Mouse (Mus musculus): ENCODE data around the gene Sgta. TPM values are rescaled to one million over a fixed set of nuclear protein-coding genes. Genes with fewer than 3 reads are reported as not detected.

The Sgta gene
- polyA plus RNA-seq (2012; ENCODE audit: insufficient read depth, insufficient read length, missing spikeins): 130 and 139 TPM in 2 replicates

GRCm38 (mm10) chr10:81059603-81060543 lies at the start of gene Sgta:
TSS of gene Sgta (minus strand) at chr10:81060181.
- H3K4me1 ChIP-seq (ENCODE audit: control insufficient read depth, insufficient read depth, insufficient read length, low read length): peaks cover 30% of the 10 kb centered on the region
- peak within 1 kb of the TSS; percentile 95 for H3K27ac ChIP-seq (replicated peaks; ENCODE audit: low read depth, low read length)

GRCm38 (mm10) chr10:81106113-81106721 lies 46.2 kb upstream of the Sgta start:
- peaks cover 12% of the 10 kb centered on the region for H3K4me1 ChIP-seq (ENCODE audit: control insufficient read depth, insufficient read depth, insufficient read length, low read length)
- H3K27ac ChIP-seq (replicated peaks; ENCODE audit: low read depth, low read length): peak overlapping the region; percentile 84
- H3K4me3 ChIP-seq (ENCODE audit: insufficient read depth, low read depth, low read length): peak overlapping the region; percentile 96

More at GRCm38 (mm10) chr10:81059603-81060543, at the start of gene Sgta:
- peak within 1 kb of the TSS; percentile 73 for H3K4me3 ChIP-seq (ENCODE audit: insufficient read depth, low read depth, low read length)

GRCm38 (mm10) chr10:81105565-81106112 lies 45.7 kb upstream of the Sgta start, which contains the start of gene Map2k2:
TSS of gene Map2k2 (plus strand) at chr10:81105915.
- Histone ChIP-seq H3K4me3 (ENCODE audit: insufficient read depth, low read depth, low read length) (peak within 1 kb of the TSS; percentile 96), H3K27ac (replicated peaks; ENCODE audit: low read depth, low read length) (peak within 1 kb of the TSS; percentile 93), H3K4me1 (ENCODE audit: control insufficient read depth, insufficient read depth, insufficient read length, low read length) (peaks cover 12% of the 10 kb centered on the region)

- H3K27ac ChIP-seq (replicated peaks; ENCODE audit: low read depth, low read length): no peak overlapping the region
- H3K4me1 ChIP-seq (ENCODE audit: control insufficient read depth, insufficient read depth, insufficient read length, low read length): no peaks in the 10 kb centered on the region
- no peak overlapping the region for H3K4me3 ChIP-seq (ENCODE audit: insufficient read depth, low read depth, low read length)
Observed at GRCm38 (mm10) chr10:81094931-81095678, 35.1 kb upstream of the Sgta start.

DNA sequence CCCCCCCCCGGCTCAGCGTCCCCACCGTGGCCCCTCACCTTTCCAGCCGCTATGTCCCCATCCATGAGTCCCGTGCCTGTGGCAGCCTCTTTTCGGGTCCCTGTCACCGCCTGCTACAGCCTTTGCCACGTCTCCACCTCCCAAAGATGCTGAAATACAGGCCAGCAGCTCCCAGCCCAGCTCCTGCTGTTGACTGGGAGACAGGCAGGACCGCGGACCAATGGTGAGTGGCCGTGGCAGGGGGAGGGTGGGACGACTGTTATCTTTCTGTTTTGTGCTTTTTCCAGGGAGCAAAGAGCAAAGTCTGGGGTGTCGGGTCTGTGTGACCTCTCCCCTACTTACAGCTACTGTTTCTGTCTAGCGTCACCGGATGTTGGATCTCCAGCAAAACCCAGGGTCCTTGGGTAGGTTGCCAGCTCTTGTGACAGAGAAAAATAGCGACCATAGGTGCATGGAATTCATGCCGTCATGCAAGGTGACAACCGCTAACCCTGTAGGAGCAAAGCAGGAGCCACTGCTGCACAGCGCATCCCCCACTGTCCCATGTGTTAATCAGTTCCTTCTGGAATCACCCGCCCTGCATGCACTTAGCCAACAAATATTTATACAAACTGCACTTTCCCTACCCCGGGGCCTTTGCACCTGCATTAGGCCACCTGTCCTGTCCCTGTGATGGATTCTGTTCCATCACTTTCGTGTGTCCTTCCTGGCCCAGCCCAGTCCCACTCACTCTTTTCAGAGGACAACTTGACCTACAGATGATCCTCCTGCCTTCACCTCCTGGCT lies 32.7 kb upstream of the Sgta start:
- no peak overlapping the region for H3K4me3 ChIP-seq (ENCODE audit: insufficient read depth, low read depth, low read length)
- H3K27ac ChIP-seq (replicated peaks; ENCODE audit: low read depth, low read length): no peak overlapping the region
- H3K4me1 ChIP-seq (ENCODE audit: control insufficient read depth, insufficient read depth, insufficient read length, low read length): no peaks in the 10 kb centered on the region

- no peak overlapping the region for H3K27ac ChIP-seq (replicated peaks; ENCODE audit: low read depth, low read length)
- H3K4me1 ChIP-seq (ENCODE audit: control insufficient read depth, insufficient read depth, insufficient read length, low read length): no peaks in the 10 kb centered on the region
- H3K4me3 ChIP-seq (ENCODE audit: insufficient read depth, low read depth, low read length): no peak overlapping the region
Observed at GRCm38 (mm10) chr10:81090621-81091020, 30.6 kb upstream of the Sgta start.

- H3K27ac ChIP-seq (replicated peaks; ENCODE audit: low read depth, low read length): no peak overlapping the region
Observed at GRCm38 (mm10) chr10:81089216-81089615, 29.2 kb upstream of the Sgta start.

DNA sequence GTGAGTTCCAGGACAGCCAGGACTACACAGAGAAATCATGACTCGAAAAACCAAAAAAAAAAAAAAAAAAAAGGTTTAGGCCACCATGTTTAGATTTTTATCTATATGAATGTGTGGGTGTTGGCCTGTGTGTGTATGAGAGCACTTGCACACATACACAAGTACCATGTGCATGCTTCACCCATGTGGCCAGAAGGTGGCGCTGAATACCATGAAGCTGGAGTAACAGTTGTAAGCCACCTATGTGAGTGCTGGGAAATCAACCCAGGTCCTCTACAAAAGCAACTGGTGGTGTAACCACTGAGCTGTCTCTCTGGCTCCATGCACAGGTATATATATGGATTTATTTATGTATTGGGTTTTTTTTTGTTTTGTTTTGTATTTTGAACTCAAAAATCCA lies 27.0 kb upstream of the Sgta start:
- H3K4me3 ChIP-seq (ENCODE audit: insufficient read depth, low read depth, low read length): no peak overlapping the region
- H3K4me1 ChIP-seq (ENCODE audit: control insufficient read depth, insufficient read depth, insufficient read length, low read length): no peaks in the 10 kb centered on the region
- H3K27ac ChIP-seq (replicated peaks; ENCODE audit: low read depth, low read length): no peak overlapping the region

More at GRCm38 (mm10) chr10:81089216-81089615, 29.2 kb upstream of the Sgta start:
- Histone ChIP-seq H3K4me3 (ENCODE audit: insufficient read depth, low read depth, low read length) (no peak overlapping the region), H3K4me1 (ENCODE audit: control insufficient read depth, insufficient read depth, insufficient read length, low read length) (no peaks in the 10 kb centered on the region)

DNA sequence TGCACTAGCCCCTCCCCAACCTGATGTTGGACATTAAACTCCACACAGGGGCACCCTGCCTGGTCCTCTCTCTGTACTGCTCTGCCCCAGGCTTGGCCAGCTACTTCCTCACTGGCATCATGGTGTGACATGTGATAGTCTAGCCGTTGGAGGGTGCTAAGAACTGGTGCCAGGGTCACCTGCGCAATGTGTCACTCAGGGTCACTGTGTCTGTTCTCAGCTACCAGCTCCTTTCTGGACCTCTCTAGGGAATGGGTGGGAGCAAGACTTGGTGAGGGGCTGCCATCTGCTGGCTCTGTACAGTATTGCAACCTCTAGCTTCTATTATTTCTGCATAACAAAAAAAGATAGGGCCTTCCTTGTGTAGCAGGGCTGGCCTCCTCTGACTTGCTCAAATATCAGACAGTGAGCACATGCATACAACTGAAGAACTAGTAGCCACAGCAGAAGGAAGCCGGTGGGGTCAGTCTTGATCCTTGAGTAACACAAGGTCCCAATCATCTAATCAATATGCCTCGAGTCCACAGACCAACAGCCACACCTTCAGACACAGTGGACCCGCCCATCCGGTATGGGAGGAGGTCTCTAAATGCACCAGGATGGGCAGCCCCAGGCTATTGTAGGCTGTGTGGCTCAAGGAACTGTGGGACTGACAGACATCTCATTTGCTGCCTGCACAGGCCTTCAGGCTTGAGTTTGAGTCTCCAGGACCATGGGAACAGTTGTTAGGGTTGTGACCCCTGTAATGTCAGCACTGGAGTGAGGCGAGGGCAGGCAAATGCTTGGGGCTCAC lies 22.4 kb upstream of the Sgta start:
- H3K27ac ChIP-seq (replicated peaks; ENCODE audit: low read depth, low read length): no peak overlapping the region
- no peak overlapping the region for H3K4me3 ChIP-seq (ENCODE audit: insufficient read depth, low read depth, low read length)
- no peaks in the 10 kb centered on the region for H3K4me1 ChIP-seq (ENCODE audit: control insufficient read depth, insufficient read depth, insufficient read length, low read length)

DNA sequence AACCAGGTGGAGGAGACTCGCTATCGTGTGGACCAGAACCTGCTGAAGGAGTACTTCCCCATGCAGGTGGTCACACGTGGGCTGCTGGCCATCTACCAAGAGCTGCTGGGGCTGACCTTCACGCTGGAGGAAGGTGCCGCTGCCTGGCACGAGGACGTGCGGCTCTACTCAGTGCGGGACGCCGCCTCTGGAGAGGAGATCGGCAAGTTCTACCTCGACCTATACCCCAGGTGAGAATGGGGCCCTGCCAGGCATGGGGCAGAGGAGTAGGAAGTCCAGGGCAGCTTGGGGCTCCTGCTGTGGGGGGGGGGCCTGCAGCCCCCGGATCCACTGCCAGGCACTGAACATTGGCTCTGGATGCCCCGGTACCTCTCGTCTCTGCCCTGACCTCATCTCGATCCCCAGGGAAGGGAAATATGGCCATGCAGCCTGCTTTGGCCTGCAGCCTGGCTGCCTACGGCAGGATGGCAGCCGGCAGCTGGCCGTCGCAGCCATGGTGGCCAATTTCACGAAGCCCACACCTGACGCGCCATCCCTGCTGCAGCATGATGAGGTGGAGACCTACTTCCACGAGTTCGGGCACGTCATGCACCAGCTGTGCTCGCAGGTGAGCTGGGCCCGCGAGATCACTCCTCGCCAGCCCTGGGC lies 20.2 kb upstream of the Sgta start:
- no peaks in the 10 kb centered on the region for H3K4me1 ChIP-seq (ENCODE audit: control insufficient read depth, insufficient read depth, insufficient read length, low read length)
- H3K27ac ChIP-seq (replicated peaks; ENCODE audit: low read depth, low read length): no peak overlapping the region
- no peak overlapping the region for H3K4me3 ChIP-seq (ENCODE audit: insufficient read depth, low read depth, low read length)

GRCm38 (mm10) chr10:81077916-81078315 lies 17.9 kb upstream of the Sgta start:
- no peaks in the 10 kb centered on the region for H3K4me1 ChIP-seq (ENCODE audit: control insufficient read depth, insufficient read depth, insufficient read length, low read length)
- H3K27ac ChIP-seq (replicated peaks; ENCODE audit: low read depth, low read length): no peak overlapping the region

GRCm38 (mm10) chr10:81076356-81076755 lies 16.4 kb upstream of the Sgta start:
- H3K27ac ChIP-seq (replicated peaks; ENCODE audit: low read depth, low read length): no peak overlapping the region
- no peak overlapping the region for H3K4me3 ChIP-seq (ENCODE audit: insufficient read depth, low read depth, low read length)

More at GRCm38 (mm10) chr10:81077916-81078315, 17.9 kb upstream of the Sgta start:
- no peak overlapping the region for H3K4me3 ChIP-seq (ENCODE audit: insufficient read depth, low read depth, low read length)

DNA sequence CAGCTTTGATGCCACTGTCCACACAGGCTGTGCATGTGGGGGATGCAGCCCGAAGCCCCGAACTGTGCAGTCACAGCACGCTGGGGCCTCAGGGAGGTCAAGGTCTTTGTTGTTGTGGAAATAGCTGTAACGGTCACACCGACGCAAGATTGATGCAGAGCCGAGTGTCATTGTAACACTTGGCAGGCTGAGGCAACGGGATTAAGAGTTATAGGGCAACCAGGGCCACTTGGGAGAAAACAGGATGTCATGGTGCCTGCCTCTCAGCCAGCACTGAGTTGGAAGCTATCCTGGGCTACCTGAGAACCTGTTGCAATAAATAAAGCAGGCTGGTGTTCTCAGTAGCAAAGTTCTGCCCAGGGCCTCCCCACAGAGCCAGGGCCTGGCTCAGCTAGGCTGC lies 15.8 kb upstream of the Sgta start:
- H3K4me3 ChIP-seq (ENCODE audit: insufficient read depth, low read depth, low read length): no peak overlapping the region
- H3K27ac ChIP-seq (replicated peaks; ENCODE audit: low read depth, low read length): no peak overlapping the region
- H3K4me1 ChIP-seq (ENCODE audit: control insufficient read depth, insufficient read depth, insufficient read length, low read length): no peaks in the 10 kb centered on the region; the same call in 1 of the 2 replicates

More at GRCm38 (mm10) chr10:81076356-81076755, 16.4 kb upstream of the Sgta start:
- H3K4me1 ChIP-seq (ENCODE audit: control insufficient read depth, insufficient read depth, insufficient read length, low read length): no peaks in the 10 kb centered on the region
